Mouse (Mus musculus): ENCODE results near the gene Oxld1. TPM values are rescaled to one million over a fixed set of nuclear protein-coding genes. Genes with fewer than 3 reads are reported as not detected.

Oxld1 gene
- polyA plus RNA-seq (2015; fragmentation: Nextera tagmentation; extraction: Ambion mirVana) = 15.4 and 15.9 TPM in 2 replicates

DNA sequence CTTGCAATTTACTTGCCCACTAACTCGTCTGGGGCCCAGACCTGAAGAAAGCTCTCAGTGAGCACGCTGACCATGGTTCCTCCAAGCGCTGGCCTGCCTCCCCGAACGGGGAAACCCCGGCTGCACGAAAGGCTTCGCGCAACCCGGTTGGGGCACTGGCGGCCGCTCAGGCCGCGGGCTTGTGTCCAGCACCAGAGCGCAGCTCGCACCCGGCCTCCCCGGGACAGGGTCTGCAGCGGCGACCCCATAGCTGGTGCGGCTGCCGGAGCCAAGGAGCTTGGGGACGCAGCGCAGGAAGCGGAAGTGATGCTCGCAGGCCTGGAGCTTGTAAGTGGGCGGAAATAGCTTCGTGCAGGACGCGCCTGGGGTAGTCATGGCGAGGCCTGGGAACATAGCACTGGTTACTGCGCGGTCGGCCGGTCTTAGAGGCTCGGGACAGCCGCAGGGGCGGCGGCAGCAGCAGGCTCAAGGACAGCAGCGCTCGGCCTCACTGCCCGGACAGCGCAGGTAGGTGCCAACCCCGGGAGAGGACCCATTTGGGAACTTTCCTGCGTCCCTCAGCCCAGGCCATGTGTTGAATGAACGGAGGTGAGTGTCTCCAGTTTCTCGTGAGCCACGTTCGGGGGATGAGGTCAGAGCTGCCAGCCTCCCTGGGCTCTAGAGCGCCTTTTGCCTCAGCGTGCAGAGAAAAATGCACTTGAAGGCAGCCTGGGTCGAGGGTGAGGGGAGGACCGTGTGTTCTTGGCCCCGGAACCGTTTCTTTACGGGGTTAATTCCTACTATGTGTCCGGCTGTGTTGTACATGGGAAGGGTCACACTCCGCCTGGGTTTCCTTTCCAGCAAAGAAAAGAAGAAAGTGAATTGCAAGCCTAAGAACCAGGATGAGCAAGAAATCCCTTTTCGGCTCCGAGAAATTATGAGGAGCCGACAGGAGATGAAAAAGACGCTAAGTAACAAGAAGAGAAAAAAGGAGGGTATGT lies at the start of gene Oxld1, which contains the start of gene Ccdc137:
Gene Oxld1 (minus strand): TSS at position 297 of the 980 bp plus-strand sequence.
Gene Ccdc137 (plus strand): TSS at position 344 of the 980 bp plus-strand sequence.
- Histone ChIP-seq H3K9ac (replicated peaks; ENCODE audit: low read length) (peak within 1 kb of the TSS; percentile 97), H3K4me2 (replicated peaks; ENCODE audit: low read depth, low read length) (peak within 1 kb of the TSS; percentile 71), H3K9me3 (ENCODE audit: low read length) (no peaks in the 10 kb centered on the region), H3K4me1 (ENCODE audit: insufficient read depth, low read length) (peaks cover 13% of the 10 kb centered on the region), H3K36me3 (ENCODE audit: insufficient read depth, low read length) (peaks cover 26% of the 10 kb centered on the region), H3K27ac (ENCODE audit: low read length) (peak within 1 kb of the TSS; percentile 86), H3K27me3 (ENCODE audit: insufficient read depth, low read length) (no peaks in the 10 kb centered on the region), H3K4me3 (ENCODE audit: low read length) (peak within 1 kb of the TSS; percentile 88)
- peak; percentile 96 for ATAC-seq (ENCODE audit: low FRiP score, low TSS enrichment)
- 3% methylated on average over 62 of the region's 62 CpGs for WGBS

DNA sequence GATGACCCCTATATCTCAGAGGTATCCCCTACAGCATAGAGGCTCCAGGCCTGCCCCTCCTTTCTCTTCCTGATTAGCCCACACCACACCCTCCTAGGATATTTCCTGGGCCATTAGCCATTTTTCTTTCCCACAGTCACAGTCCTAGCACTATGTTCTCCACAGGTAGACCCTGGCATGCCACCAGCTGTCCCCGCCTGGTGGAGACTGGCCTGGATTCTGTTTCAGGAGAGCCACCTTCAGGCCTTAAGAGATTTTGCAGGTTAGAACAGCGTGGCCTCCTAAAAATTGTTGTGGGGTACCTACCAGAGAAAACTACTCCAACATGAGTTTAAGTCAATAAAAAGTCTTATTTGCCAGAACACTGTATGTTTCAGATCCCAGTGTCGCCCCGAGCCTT lies 49.0 kb upstream of the Oxld1 start:
- no peak overlapping the region for H3K4me2 ChIP-seq (replicated peaks; ENCODE audit: low read depth, low read length)
- 60% methylated on average over 4 of the region's 4 CpGs for WGBS
- no peaks in the 10 kb centered on the region for H3K27me3 ChIP-seq (ENCODE audit: insufficient read depth, low read length)
- H3K4me3 ChIP-seq (ENCODE audit: low read length) = no peak overlapping the region
- no peak overlapping the region for H3K9ac ChIP-seq (replicated peaks; ENCODE audit: low read length)
- ATAC-seq (ENCODE audit: low FRiP score, low TSS enrichment) = peak; percentile 74
- no peaks in the 10 kb centered on the region for H3K9me3 ChIP-seq (ENCODE audit: low read length)
- no peak overlapping the region for H3K27ac ChIP-seq (ENCODE audit: low read length)
- H3K4me1 ChIP-seq (ENCODE audit: insufficient read depth, low read length) = peaks cover 8% of the 10 kb centered on the region; the same call in 1 of the 2 replicates
- H3K36me3 ChIP-seq (ENCODE audit: insufficient read depth, low read length) = no peaks in the 10 kb centered on the region

DNA sequence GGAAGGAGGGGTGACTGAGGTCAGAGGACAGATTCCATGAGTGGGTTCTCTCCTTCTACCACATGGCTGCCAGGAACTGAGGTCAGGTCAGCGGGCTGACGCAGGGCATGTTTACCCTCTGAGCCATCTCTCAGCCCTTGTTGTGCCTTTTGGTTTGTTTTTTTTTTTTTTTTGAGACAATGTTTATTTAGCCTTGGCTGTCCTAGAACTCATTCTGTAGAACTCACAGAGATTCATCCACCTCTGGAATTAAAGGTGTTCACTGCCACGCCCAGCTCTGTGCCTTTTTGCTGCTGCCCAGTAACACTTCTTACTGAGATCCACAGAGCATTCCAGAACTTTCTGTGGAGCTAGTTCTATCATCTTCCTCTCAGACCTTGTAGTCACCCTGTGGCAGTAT lies 47.8 kb upstream of the Oxld1 start:
- H3K4me2 ChIP-seq (replicated peaks; ENCODE audit: low read depth, low read length) = no peak overlapping the region
- 83% methylated on average over 3 of the region's 3 CpGs for WGBS

DNA sequence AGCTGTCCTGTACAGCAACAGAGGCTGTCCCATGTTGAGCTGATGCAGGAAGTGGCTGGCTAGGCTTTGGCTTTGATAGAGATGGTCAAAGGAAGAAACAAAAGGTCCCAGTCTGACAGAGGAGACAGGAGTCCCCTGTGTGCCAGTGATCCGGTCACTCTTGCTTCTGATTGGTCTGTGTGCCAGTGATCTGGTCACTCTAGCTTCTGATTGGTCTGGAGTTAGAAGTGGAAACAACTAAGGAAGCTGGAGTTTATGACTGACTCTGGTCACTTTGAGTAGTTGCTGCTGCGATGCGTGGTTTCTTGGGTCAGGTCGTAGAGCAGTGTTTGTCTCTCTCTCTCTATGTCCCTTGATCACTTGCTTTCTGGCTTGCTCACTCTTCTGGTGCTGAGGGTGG lies 43.8 kb upstream of the Oxld1 start:
- no peaks in the 10 kb centered on the region for H3K27me3 ChIP-seq (ENCODE audit: insufficient read depth, low read length)
- no peak overlapping the region for H3K27ac ChIP-seq (ENCODE audit: low read length)
- no peaks in the 10 kb centered on the region for H3K9me3 ChIP-seq (ENCODE audit: low read length)
- H3K4me1 ChIP-seq (ENCODE audit: insufficient read depth, low read length) = peaks cover 5% of the 10 kb centered on the region; the same call in 1 of the 2 replicates
- no peak overlapping the region for H3K4me2 ChIP-seq (replicated peaks; ENCODE audit: low read depth, low read length)
- H3K9ac ChIP-seq (replicated peaks; ENCODE audit: low read length) = no peak overlapping the region
- H3K4me3 ChIP-seq (ENCODE audit: low read length) = no peak overlapping the region
- no peak for ATAC-seq (ENCODE audit: low FRiP score, low TSS enrichment)
- 79% methylated on average over 4 of the region's 4 CpGs for WGBS
- H3K36me3 ChIP-seq (ENCODE audit: insufficient read depth, low read length) = peaks cover 17% of the 10 kb centered on the region

More for the DNA sequence above, 47.8 kb upstream of the Oxld1 start:
- H3K9me3 ChIP-seq (ENCODE audit: low read length) = no peaks in the 10 kb centered on the region
- peaks cover 6% of the 10 kb centered on the region; the same call in 1 of the 2 replicates for H3K4me1 ChIP-seq (ENCODE audit: insufficient read depth, low read length)
- H3K9ac ChIP-seq (replicated peaks; ENCODE audit: low read length) = no peak overlapping the region
- H3K36me3 ChIP-seq (ENCODE audit: insufficient read depth, low read length) = no peaks in the 10 kb centered on the region
- no peak overlapping the region for H3K27ac ChIP-seq (ENCODE audit: low read length)
- H3K4me3 ChIP-seq (ENCODE audit: low read length) = no peak overlapping the region
- no peak for ATAC-seq (ENCODE audit: low FRiP score, low TSS enrichment)
- no peaks in the 10 kb centered on the region for H3K27me3 ChIP-seq (ENCODE audit: insufficient read depth, low read length)

DNA sequence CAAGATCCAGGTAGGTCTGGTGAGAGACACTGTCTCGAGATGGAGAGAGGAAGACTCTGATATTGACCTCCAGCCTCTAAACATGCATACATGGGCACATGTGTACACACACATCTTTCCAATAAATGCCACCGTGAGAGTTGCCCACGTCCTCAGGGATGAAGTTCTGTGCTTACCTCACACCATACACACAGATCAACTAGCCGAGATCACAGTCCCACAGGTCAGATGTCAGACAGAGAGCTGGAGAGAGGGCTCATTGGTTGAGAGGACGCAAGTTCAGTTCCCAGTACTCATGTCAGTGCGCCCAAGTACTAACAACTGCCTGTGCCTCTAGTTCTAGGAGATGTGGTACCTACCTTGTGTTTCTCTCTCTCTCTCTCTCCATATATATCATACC lies 43.1 kb upstream of the Oxld1 start:
- no peak overlapping the region for H3K4me3 ChIP-seq (ENCODE audit: low read length)
- WGBS = 59% methylated on average over 6 of the region's 6 CpGs
- no peaks in the 10 kb centered on the region for H3K9me3 ChIP-seq (ENCODE audit: low read length)
- peaks cover 5% of the 10 kb centered on the region; the same call in 1 of the 2 replicates for H3K4me1 ChIP-seq (ENCODE audit: insufficient read depth, low read length)
- peaks cover 23% of the 10 kb centered on the region for H3K36me3 ChIP-seq (ENCODE audit: insufficient read depth, low read length)
- no peak overlapping the region; the same call in 1 of the 2 replicates for H3K27ac ChIP-seq (ENCODE audit: low read length)
- no peak overlapping the region for H3K4me2 ChIP-seq (replicated peaks; ENCODE audit: low read depth, low read length)
- H3K27me3 ChIP-seq (ENCODE audit: insufficient read depth, low read length) = no peaks in the 10 kb centered on the region
- H3K9ac ChIP-seq (replicated peaks; ENCODE audit: low read length) = no peak overlapping the region
- no peak for ATAC-seq (ENCODE audit: low FRiP score, low TSS enrichment)

DNA sequence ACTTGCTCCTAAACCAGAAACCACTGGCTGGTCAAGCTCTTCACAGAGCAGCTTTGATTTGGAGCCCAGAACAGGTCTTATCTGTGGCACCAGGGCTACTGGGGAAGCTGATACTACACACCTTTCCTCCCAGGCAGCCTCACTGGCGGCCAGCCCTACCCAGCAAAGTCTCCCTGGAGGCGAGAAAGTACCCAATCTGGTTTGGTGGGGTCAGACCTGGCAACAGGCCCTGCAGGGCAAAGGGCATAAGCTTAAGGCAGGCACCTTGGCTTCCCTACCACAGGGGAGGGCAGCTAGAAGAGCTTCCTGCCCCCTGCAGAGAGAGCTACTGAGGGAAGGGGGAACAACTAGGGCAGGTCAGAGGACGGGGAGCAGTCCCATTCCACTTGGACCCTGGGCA lies 42.5 kb upstream of the Oxld1 start:
- peak; percentile 88 for ATAC-seq (ENCODE audit: low FRiP score, low TSS enrichment)
- no peak overlapping the region for H3K4me2 ChIP-seq (replicated peaks; ENCODE audit: low read depth, low read length)

DNA sequence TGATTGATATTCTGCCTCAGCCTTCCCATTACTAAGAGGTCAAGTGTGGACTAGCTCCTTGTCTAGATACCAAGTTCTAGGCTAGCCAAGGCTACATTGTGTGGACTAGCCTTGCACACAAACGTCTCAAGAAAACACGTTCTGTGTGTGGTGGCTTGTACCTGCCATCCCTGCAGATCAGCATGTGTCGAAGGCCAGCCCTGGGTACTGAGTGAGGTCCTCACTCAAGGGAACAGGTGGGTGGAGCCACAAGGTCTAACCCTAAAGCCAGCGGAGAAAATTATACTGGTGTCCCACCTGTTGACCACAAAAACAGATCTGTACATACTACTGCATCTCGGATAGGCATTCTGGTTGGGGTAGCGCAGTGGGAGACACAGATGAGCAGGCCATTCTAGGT lies 42.0 kb upstream of the Oxld1 start:
- Histone ChIP-seq H3K9ac (replicated peaks; ENCODE audit: low read length) (no peak overlapping the region), H3K9me3 (ENCODE audit: low read length) (no peaks in the 10 kb centered on the region), H3K27me3 (ENCODE audit: insufficient read depth, low read length) (no peaks in the 10 kb centered on the region), H3K4me1 (ENCODE audit: insufficient read depth, low read length) (peaks cover 5% of the 10 kb centered on the region; the same call in 1 of the 2 replicates), H3K36me3 (ENCODE audit: insufficient read depth, low read length) (peaks cover 31% of the 10 kb centered on the region), H3K4me3 (ENCODE audit: low read length) (no peak overlapping the region), H3K27ac (ENCODE audit: low read length) (peak overlapping the region; percentile 63; the same call in 1 of the 2 replicates), H3K4me2 (replicated peaks; ENCODE audit: low read depth, low read length) (no peak overlapping the region)
- ATAC-seq (ENCODE audit: low FRiP score, low TSS enrichment) = no peak
- 79% methylated on average over 6 of the region's 6 CpGs for WGBS

More for the DNA sequence above, 42.5 kb upstream of the Oxld1 start:
- Histone ChIP-seq H3K36me3 (ENCODE audit: insufficient read depth, low read length) (peaks cover 27% of the 10 kb centered on the region), H3K27me3 (ENCODE audit: insufficient read depth, low read length) (no peaks in the 10 kb centered on the region), H3K27ac (ENCODE audit: low read length) (peak overlapping the region; percentile 63; the same call in 1 of the 2 replicates), H3K9me3 (ENCODE audit: low read length) (no peaks in the 10 kb centered on the region), H3K4me3 (ENCODE audit: low read length) (no peak overlapping the region), H3K9ac (replicated peaks; ENCODE audit: low read length) (no peak overlapping the region), H3K4me1 (ENCODE audit: insufficient read depth, low read length) (peaks cover 5% of the 10 kb centered on the region; the same call in 1 of the 2 replicates)
- 34% methylated on average over 3 of the region's 3 CpGs for WGBS

DNA sequence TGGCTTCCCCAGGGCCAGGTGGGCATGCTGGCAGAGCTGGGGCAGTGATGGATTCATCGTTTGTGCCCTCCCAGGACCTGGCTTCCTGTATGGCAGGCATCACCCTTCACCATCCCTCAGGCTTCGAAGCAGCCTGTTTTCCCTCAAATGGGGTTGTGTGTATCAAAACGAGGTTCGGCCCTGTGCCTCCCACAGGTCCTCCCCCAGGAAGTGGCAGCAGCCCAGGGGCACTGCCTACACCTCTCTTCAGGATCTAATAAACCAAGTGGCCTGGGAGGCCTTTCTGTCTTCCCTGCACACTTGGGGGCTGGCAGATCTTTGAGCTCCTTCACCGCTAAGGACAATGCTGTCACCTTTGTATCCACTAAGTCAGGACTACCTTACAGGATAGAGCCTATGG lies 41.0 kb upstream of the Oxld1 start:
- Histone ChIP-seq H3K4me3 (ENCODE audit: low read length) (no peak overlapping the region), H3K4me1 (ENCODE audit: insufficient read depth, low read length) (peaks cover 5% of the 10 kb centered on the region), H3K9me3 (ENCODE audit: low read length) (no peaks in the 10 kb centered on the region), H3K36me3 (ENCODE audit: insufficient read depth, low read length) (peaks cover 38% of the 10 kb centered on the region), H3K9ac (replicated peaks; ENCODE audit: low read length) (no peak overlapping the region), H3K27ac (ENCODE audit: low read length) (no peak overlapping the region), H3K27me3 (ENCODE audit: insufficient read depth, low read length) (no peaks in the 10 kb centered on the region), H3K4me2 (replicated peaks; ENCODE audit: low read depth, low read length) (no peak overlapping the region)
- WGBS = 68% methylated on average over 5 of the region's 5 CpGs
- no peak for ATAC-seq (ENCODE audit: low FRiP score, low TSS enrichment)

DNA sequence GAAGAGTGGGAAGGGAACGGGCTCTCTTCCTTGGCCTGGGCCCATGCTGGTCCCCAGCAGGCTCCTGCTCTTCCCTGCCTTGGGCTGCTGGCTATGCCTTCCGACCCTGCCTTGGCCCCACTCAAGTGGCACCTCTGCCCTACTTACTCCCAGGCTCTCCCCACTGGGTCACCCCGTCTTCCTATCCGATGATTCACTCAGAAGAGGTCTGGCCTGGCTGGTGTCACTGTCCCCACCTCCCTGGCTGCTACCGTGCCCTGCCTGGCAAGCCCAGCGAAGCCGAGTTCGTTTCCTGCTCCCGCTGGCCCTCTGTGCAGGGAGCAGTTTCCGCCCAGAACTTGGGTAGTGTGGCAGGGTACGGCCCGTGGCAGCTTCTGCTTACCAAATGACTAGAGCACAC lies 40.4 kb upstream of the Oxld1 start:
- WGBS = 93% methylated on average over 12 of the region's 12 CpGs
- Histone ChIP-seq H3K4me3 (ENCODE audit: low read length) (no peak overlapping the region), H3K27me3 (ENCODE audit: insufficient read depth, low read length) (no peaks in the 10 kb centered on the region), H3K4me1 (ENCODE audit: insufficient read depth, low read length) (peaks cover 12% of the 10 kb centered on the region), H3K36me3 (ENCODE audit: insufficient read depth, low read length) (peaks cover 38% of the 10 kb centered on the region), H3K9me3 (ENCODE audit: low read length) (no peaks in the 10 kb centered on the region), H3K4me2 (replicated peaks; ENCODE audit: low read depth, low read length) (no peak overlapping the region), H3K9ac (replicated peaks; ENCODE audit: low read length) (no peak overlapping the region), H3K27ac (ENCODE audit: low read length) (no peak overlapping the region)
- no peak for ATAC-seq (ENCODE audit: low FRiP score, low TSS enrichment)

DNA sequence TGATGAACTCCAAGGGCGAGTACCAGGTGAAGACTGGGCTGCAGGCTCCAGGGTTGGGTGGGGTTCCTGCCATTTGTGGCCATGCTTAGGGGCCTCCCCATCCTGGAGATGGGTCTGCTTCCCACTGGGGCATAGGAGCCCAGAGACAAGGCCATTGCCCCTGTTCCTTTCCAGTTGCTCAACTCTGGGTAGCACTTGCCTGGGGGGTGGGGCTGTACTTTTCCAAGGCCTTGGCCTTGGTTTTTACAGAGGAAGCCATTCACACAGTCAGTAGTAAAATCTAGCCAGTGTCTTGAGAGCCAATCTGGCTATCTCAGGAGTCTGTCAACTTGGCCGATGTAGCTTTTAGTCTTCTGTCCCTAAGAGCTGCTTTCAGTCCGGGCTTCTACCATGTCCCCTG lies 39.6 kb upstream of the Oxld1 start:
- H3K4me1 ChIP-seq (ENCODE audit: insufficient read depth, low read length) = peaks cover 17% of the 10 kb centered on the region
- no peak overlapping the region for H3K9ac ChIP-seq (replicated peaks; ENCODE audit: low read length)
- no peaks in the 10 kb centered on the region for H3K27me3 ChIP-seq (ENCODE audit: insufficient read depth, low read length)
- peaks cover 38% of the 10 kb centered on the region for H3K36me3 ChIP-seq (ENCODE audit: insufficient read depth, low read length)
- H3K9me3 ChIP-seq (ENCODE audit: low read length) = no peaks in the 10 kb centered on the region
- 89% methylated on average over 3 of the region's 3 CpGs for WGBS
- H3K4me2 ChIP-seq (replicated peaks; ENCODE audit: low read depth, low read length) = no peak overlapping the region
- no peak for ATAC-seq (ENCODE audit: low FRiP score, low TSS enrichment)
- no peak overlapping the region for H3K4me3 ChIP-seq (ENCODE audit: low read length)
- no peak overlapping the region for H3K27ac ChIP-seq (ENCODE audit: low read length)

Measured in kidney, embryonic 16.5 days (tissue).